Mouse (Mus musculus): ENCODE measurements around the gene Khsrp. TPM values are rescaled to one million over a fixed set of nuclear protein-coding genes. Genes with fewer than 3 reads are reported as not detected.

The Khsrp gene
- total RNA-seq, 2 experiments from 2014 or later = 118 to 122 TPM

DNA sequence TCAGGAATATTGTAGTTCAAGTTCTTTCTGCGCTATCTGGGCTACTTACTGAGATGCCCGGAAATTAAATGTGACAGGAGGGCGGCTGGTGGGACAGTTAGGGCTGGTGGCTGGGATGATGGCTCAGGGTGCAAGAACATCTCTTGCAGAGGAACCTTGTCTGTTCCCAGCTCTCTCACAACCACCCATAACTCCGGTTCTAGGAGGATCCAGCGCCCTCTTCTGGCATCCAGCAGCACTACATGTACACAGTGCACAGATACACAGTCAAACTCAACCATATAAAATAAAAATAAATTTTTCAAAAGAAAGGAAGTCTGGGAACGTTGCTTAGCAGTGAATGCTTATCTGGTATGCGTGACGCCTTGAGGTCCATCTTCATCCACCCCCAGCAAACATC is 7.7 kb upstream of the Khsrp start:
- intact Hi-C loops (cut with DNase I) = no loop called here
- DNase-seq (ENCODE audit: extremely low spot score in 1 of 2, low spot score in 2 of 2) = no peak

DNA sequence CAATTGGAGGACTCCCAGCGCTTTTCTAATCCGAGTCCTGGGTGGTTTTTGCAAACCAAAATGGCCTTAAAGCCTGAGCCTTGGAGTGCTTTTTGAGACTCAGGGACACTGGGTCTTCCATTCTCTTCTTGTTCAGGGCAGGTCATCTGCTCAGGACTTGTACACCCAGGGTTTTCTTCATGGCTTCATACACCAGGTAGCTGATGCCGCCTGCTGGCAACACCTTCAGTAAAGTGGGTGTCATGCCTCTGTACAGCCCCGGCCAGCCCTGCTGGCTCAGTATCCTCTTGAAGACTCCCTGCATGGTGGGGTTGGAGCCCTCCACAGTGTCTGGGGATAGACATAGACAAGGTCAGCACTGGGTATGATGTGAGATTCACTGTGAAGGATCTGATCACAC is 1.5 kb upstream of the Khsrp start:
- intact Hi-C loops (cut with DNase I) = no loop called here
- DNase-seq (ENCODE audit: extremely low spot score in 1 of 2, low spot score in 2 of 2) = no peak

DNA sequence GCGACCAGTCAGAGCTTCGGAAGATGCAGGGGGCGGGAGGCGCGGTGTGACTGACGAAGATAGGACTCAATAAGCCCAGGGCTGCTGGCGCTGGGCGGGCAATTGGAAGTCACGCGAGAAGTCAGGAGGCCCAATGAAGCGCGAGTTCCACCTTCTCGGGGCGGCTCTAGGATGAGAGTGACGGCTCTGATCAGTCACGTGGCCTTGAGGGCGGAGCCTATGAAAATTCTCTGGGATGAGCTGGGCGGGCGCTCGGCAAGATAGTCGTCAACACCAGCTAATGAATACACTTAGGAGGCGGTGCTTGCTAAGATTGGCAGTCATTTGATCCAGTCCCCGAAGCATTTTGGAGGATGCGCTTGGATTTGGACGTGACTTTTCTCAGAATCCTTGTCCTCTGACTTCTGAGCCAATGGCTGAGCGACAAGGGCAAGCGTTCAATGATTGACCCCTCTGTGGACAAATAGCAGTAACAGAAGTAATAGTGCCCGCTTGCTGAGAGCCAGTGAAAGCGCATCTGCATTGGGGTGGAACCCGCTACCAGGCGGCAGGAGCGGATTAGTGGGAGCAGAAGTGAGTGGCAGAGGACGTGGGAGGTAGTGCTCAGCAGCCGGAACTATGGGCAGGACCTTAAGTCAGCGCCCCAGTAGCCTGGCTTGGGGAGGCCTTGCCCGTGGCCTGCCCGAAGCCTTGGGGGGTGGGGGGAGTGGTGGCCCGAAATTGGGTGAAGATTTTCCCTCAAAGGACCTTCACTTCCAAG is 519 bp upstream of the Khsrp start:
- intact Hi-C loops (cut with DNase I) = no loop called here
- DNase-seq (ENCODE audit: extremely low spot score in 1 of 2, low spot score in 2 of 2) = peak; percentile 100

DNA sequence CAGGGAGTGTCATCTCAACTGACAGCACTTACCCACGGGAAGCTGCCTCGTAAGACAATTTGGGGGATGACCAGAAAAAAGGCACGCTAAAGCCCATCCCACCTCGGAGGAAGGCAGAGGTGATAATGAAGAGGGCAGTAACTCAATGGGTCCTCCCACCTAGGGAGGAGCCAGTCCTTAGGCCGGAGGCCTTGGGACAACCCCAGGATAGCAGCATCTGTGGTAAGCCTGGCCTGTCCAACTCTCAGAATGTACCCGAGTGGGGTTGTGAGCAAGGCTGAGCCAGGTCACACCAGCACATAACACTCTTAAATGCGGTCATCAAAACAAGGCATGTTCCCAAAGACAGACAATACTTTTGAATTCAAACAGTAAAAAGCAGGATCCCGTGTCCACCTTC is 1.6 kb downstream of the Khsrp start:
- intact Hi-C loops (cut with DNase I) = no loop called here

DNA sequence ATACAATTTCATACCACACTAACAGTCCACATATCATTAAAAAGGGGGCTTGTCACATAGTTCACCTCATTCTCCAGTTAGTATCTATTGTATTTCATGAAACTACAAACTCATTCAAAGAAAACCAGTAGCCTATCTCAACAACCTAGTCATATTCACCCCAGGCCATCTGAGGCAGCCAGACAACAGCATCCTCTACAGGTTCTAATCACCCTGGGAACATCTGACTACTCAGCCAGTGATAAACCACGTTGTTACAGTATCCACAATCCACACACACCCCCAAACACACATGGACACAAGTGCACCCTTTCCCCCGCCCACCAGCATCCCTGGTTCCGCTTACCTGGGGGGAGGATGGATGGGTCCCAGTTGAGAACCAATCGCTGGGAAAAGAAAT is 3.9 kb downstream of the Khsrp start:
- intact Hi-C loops (cut with DNase I) = no loop called here
- no peak for DNase-seq (ENCODE audit: extremely low spot score in 1 of 2, low spot score in 2 of 2)

More for the DNA sequence above, 1.6 kb downstream of the Khsrp start:
- DNase-seq (ENCODE audit: extremely low spot score in 1 of 2, low spot score in 2 of 2) = peak in 1 of 2 experiments; percentile 24

DNA sequence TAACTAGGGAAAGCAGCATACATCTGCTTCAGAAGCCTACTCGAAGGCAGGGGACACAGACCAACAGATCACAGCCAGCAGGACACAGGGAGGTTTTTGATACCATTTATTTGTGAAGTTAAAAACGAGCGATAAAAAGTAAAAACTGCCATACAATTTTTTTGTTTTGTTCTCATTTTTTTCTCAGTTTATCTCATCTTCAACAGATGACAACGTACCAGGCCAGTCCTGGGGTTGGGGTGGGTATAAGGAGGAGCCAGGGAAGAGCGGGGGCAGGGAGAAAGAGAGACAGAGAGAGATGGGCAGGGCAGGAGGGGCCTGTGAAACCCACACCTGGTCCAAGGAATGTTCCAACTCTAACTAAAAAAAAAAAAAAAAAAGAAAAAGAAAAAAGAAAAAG is 10.4 kb downstream of the Khsrp start:
- DNase-seq (ENCODE audit: extremely low spot score in 1 of 2, low spot score in 2 of 2) = no peak
- intact Hi-C loops (cut with DNase I) = no loop called here

DNA sequence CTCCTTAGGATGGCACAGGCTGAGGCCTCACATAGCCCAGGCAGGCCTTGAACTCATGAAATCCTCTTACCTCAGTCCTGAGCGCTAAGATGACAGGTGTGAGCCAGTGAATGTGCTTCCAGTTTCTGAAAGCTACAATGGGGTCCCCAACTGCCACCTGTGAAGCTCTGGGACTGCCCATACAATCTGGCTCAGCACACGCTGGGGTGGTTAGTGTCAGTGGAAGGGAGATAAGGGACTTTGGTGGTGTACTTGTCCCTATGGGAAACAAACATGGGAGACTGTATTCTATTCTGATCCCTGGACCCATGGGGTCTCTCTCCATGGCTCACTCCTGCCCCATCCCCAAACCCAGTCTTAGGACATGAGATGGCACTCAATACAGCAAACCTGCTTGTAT is 11.6 kb downstream of the Khsrp start:
- no peak for DNase-seq (ENCODE audit: extremely low spot score in 1 of 2, low spot score in 2 of 2)
- intact Hi-C loops (cut with DNase I) = no loop called here

DNA sequence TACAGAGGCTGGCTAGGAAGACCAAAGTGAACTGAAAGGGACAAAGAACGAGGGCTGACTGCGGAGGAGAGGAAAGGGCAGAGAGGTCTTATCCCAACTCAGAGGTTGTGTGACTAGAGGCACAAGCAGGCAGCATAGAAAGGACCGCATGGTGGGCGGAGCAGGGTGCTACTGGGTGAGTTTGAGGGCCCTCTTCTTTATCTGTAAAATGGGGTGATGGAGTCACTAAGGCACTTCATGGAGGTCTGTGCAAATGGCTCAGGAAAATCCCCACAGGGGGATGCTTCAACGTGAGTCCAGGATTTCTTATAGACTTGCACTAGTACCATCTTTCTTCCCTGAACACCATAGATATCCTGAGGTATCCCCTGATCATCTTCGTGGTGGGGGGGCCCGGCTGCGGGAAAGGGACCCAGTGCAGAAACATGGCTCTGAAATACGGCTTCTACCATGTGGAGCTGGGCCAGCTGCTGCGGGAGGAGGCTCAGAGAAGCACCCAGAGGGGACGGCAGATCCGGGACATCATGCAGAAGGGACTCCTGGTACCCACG is 19.0 kb downstream of the Khsrp start:
- intact Hi-C loops (cut with DNase I) = no loop called here
- DNase-seq (ENCODE audit: extremely low spot score in 1 of 2, low spot score in 2 of 2) = no peak

DNA sequence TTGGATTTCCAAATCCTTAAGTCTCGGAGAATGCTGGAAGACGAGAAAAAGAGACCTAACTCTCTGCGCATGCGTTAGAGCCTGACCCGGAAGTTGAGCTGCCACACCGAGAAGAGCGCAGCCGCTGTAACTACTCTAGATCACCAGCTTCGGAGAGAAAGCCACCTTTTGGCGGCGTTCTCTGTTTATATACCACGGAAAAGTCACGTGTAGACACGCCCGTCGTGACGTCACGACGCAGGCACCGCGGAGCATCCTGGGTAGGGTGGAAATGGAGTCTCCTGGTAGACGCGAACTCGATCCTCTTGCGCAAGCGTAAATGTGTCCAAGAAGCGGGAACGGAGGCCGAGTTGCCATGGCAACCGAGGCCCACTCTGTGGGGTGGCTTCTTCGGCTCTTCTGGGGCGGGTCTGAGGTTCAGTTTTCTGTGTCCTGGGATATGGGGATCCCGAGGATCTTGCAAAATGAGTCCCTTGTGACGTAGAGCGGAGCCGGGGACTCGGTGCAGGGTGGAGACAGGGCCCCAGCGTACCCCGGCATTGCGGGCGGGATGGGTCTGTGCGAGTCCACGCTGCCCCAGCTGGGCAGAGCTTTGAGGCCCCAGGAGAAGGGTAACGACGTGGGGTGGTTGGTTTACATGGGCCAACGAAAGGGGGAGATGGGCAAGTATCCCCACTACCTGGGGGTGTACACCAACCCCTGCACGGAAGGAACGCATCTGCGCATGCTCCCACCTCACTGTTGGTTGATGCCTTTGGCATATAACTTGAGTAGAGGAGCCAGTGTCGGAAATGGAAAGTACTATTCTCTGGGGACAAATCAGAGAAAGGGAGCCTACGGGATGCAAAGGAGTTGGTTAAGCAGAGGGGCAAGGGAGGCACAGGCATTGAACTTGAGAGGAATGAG is 19.8 kb downstream of the Khsrp start, which contains the start of the genes Gtf2f1 and Gm17949:
Gene Gtf2f1 (minus strand): TSS at position 53 of the 906 bp plus-strand sequence.
Gene Gm17949 (plus strand): TSS at position 234 of the 906 bp plus-strand sequence.
- DNase-seq (ENCODE audit: extremely low spot score in 1 of 2, low spot score in 2 of 2) = peak; percentile 95 to 96
- intact Hi-C loops (cut with DNase I) = no loop called here

DNA sequence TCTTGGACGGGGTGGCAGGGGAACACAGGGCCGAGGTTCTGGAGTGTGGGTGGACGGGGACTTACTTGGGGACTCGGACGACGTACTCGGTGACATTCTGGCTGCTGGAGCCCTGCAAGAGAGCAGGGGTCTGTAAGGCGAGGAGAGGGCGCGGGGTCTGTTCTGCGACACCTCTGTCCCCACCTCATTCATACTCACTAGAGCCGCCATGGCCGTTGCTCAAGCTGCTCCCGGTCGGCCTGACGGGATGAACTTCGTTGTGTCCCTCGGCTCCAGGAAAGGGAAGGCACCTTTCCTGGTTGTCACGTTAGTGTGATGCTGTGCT is 20.4 kb downstream of the Khsrp start:
- no peak for DNase-seq (ENCODE audit: extremely low spot score in 1 of 2, low spot score in 2 of 2)
- intact Hi-C loops (cut with DNase I) = no loop called here

DNA sequence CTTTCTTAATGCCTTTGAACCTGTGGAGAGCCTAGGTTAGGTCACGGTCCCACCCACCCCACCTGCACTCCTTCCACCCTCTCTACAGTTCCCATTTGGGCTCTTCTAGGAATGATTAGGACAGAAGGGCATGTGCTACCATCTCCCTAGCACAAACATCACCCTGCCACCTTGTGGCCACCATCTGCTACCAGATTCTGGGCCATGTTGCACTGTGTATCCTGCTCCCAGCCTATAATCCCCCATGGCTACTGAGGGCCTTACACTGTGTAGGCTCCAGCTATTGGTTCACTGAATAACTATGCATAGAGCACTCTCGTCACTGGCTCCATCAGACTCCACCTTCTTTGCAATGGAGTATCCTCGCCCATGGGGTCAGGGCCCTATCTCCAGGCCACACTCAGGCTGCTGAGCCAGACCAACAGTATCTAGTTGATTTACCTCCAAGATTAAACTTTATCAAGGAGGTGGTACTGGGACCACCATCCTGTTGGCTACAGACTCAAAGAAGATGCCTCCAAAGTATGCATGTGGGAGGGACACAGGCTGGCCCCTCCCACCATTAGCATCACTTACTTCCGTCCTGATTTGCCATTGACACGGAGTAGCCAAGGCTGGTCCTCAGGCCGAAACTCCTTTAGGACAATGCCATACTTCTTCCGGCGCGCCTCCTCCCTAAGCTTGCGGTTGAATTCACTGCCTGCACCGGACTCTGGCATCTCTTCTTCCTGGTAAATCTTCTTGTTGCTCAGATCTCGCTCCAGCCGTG is 24.0 kb downstream of the Khsrp start:
- DNase-seq (ENCODE audit: extremely low spot score in 1 of 2, low spot score in 2 of 2) = no peak
- intact Hi-C loops (cut with DNase I) = no loop called here

DNA sequence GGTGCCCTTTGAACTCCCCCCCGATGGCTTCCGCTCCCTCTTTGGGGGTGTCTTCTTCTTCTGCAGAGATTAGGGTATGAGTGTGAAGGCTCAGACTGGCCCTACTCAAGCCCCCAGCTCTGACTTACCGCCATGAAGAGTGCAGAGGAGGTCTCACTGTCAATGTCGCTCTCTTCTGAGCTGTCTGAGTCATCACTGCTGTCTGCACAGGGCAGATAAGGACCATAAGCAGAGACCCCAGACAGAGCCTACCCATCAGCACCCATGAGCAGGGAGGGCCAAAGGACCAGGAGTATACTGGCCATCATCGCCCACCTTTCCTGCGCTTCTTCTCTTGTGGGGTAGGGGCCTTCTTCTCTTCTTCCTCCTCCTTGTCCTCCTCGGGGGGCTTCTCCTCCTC is 27.3 kb downstream of the Khsrp start:
- intact Hi-C loops (cut with DNase I) = no loop called here
- no peak for DNase-seq (ENCODE audit: extremely low spot score in 1 of 2, low spot score in 2 of 2)

DNA sequence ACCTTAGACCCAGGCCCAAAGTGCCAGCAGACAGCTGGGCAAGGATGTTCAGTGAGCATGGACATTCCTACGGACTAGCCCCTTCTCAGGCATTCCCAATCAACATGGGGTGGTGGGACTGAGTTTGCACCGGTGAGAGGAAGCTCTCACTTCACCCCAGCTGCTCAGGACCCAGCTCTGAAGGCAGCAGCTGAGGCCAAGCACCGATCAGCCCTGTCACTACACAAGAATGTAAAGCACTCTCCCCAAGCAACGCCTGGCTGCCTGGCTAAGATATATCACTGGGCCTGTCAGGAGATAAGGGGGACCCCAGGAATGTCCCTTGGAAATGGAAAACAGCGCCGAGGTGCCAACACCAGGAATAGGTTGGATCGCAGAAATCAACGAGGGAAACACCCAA is 30.1 kb downstream of the Khsrp start:
- DNase-seq (ENCODE audit: extremely low spot score in 1 of 2, low spot score in 2 of 2) = no peak
- intact Hi-C loops (cut with DNase I) = no loop called here

DNA sequence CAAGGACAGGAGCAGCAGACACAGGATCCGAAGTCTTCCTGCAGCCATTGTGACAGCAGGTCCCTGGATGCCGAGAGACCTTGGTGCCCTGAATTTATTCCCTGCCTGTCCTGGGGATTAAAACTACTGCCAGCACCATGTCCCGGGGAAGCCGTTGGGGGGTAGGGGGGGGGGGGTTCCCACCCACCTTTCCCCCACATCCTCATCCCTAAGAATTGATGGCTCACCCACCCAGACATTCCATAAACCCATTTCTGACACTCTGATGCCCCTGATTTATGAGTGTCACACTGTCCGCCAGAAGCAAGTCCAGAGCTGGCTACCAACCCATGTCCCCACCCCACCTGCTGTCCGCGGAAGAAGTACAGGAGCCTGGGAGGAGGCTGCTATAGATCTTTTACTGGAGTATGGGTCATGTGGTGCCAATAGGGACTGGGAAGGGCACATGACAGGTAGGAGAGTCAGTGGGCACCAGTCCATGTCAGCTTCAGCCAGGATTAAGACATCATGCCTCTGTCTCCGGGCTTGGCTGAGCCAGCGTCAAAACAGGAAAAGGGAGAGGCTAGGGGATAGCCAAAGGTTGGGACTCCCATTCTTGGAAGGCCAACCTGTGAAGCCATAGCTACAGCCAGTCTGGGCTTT is 31.2 kb downstream of the Khsrp start, which contains the start of gene Pspn:
Gene Pspn (minus strand): TSS at position 51 of the 642 bp plus-strand sequence.
- no peak for DNase-seq (ENCODE audit: extremely low spot score in 1 of 2, low spot score in 2 of 2)
- intact Hi-C loops (cut with DNase I) = loop anchor here (5.0 to 10.0 kb wide), 3 partner anchors 167 to 335 kb away; no protein-coding TSS in a partner anchor

DNA sequence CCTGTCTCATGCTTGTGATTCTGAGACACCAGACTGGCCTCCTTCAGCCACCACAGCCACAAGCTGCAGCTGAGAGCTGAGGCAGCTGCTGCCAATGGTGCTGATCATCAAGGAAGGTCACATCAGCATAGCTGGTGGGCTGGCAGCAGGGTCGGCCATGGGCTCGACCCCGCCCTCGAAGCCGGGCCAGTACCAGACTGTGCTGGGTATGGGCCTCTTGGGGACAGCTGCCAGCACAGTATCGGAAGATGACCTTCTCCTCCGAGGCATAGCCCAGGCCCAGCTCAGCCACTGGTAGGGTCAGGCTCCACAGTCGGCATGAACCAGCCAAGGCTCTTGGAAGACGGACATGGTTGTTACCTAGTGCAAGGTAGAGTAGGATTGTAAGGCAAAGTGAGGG is 31.9 kb downstream of the Khsrp start:
- intact Hi-C loops (cut with DNase I) = loop anchor here (5.0 to 10.0 kb wide), 3 partner anchors 168 to 335 kb away; no protein-coding TSS in a partner anchor
- DNase-seq (ENCODE audit: extremely low spot score in 1 of 2, low spot score in 2 of 2) = no peak

DNA sequence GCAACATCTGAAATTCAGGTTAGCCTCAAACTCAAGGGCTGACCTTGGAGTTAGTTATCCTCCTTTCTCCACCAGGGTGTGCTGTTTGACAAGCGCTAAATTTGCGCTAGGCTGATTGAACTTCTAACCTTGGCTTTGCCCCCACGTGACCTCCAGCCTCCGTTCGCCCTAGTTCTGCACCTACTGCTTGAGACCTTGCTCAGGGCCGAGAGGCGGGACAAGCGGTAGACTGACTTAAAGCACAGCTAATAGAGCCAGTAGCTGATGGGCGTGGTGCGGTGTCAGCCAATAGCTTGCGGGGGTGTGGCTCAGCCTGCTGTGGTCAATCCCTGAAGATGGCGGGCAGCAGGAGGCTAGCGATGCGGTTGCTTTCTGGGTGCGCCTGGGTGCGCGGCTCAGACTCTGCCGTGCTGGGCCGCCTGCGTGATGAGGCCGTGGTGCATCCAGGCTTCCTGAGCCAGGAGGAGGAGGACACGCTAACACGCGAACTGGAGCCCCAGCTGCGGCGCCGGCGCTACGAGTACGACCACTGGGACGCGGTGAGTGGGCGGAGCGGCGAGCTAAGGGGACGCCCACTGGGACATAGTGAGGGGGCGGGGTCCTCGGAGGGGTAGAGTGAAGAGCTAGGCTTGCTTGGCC is 34.2 kb downstream of the Khsrp start, which contains the start of gene Alkbh7:
Gene Alkbh7 (plus strand): TSS at position 311 of the 639 bp plus-strand sequence.
- peak; percentile 95 to 97 for DNase-seq (ENCODE audit: extremely low spot score in 1 of 2, low spot score in 2 of 2)
- intact Hi-C loops (cut with DNase I) = loop anchor here (5.0 to 10.0 kb wide), 3 partner anchors 170 to 338 kb away; no protein-coding TSS in a partner anchor

DNA sequence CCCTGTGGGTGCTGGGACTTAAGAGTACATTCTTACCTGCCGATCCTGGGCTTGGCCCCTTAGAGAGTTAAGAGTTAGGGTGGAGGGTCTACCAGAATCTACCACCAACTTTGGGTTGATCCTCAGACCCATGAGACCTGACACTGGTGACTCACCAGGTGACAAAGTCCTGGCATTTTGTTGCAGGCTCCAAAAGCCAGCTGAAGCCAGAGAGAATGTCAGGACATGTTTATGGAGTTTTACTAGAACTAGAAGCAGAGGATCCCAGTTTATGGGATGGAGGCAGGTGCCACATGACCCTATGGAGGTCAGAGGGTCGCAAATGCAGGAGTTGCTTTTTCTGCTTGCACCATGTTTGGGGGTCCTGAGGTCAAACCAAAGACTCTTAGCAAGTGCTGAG is 34.8 kb downstream of the Khsrp start:
- no peak for DNase-seq (ENCODE audit: extremely low spot score in 1 of 2, low spot score in 2 of 2)
- intact Hi-C loops (cut with DNase I) = loop anchor here (5.0 to 10.0 kb wide), 3 partner anchors 171 to 338 kb away; no protein-coding TSS in a partner anchor

DNA sequence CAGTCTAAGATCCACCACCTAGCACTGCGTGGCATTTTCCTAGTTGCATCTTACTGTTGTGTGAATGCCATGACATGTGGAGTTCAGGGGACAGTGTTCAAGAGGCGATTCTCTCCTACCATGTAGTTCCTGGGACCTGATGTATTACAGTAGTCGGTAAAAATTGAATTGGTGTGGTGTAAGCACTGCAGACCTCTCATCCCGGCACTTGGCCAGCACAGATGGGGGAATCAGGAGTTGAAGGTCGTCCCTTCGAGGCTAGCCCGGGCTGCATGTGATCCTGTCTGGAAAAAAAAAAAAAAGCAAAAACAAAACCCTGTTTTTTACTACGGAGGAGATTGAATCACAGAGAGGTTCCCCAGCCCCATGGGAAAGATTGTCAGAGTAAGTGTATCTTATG is 36.3 kb downstream of the Khsrp start:
- DNase-seq (ENCODE audit: extremely low spot score in 1 of 2, low spot score in 2 of 2) = no peak
- intact Hi-C loops (cut with DNase I) = loop anchor here (5.0 to 10.0 kb wide), 3 partner anchors 172 to 340 kb away; no protein-coding TSS in a partner anchor

Data from left cerebral cortex, postnatal 10 days (tissue).